Mouse (Mus musculus) bone marrow, adult 2 months (tissue): ENCODE results near the gene Ciapin1.

Experiments
- CTCF ChIP-seq: fragments of 200-500 bp; IDR thresholded peaks from 2 replicates; pipeline ENCODE4 v1.5.1; 2011; ENCODE audit warnings: low read length, control low read depth; ENCODE audit not compliant: control insufficient read depth, insufficient read depth
- POLR2A ChIP-seq: fragments of 200-500 bp; IDR thresholded peaks from 2 replicates; pipeline ENCODE4 v1.6.1; 2011; ENCODE audit warnings: low read depth, mild to moderate bottlenecking, control low read depth, low read length, borderline replicate concordance; ENCODE audit not compliant: control insufficient read depth

DNA sequence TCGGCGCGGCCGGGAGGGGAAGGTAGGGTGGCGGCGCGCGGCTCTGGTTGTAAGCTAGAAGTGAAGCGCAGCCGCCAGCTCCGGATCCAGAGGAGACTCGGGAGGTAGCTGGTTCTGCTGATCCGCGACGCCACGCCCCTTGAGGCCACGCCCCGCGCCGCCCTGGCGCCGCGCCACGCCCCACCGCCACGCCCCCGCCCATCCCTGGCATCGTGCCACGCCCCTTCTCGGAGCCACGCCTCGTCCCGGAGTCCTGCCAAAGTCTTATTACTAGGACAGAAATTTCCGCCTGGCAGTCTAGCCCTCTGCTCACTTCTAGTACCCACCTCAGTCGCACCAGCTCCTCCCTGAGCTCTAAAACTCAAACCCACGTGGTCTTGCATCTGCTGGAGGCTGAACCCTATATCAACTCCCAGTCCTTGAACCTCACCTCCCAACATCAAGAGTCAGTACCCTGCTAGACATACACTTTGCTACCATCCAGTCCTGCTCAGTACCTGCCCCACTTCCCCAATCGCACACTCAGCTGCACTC lies 38.1 kb upstream of the Ciapin1 start, which contains the start of gene Dok4:
- TF ChIP-seq CTCF = no peak
- peak; percentile 59; the same call in 1 of the 2 replicates for TF ChIP-seq POLR2A
